8 mouse cellular contexts compared by ENCODE assay signal in genomic region chr16:58461856-58462518, GRCm38 (mm10). TPM values are rescaled to one million over a fixed set of nuclear protein-coding genes. Genes with fewer than 3 reads are reported as not detected.
DNase-seq lines count a peak whose midpoint lies in the region; ATAC-seq and TF ChIP-seq lines count a peak whose summit lies in the region.
"Had no signal": no experiment of that assay in that cellular context is flagged by ENCODE, and none has a peak within 500 bp of the region (broad histone marks: within the 10 kb centered on the region; RNA-seq: fewer than 3 reads in every experiment).

No protein-coding gene starts in this region.

- no peaks in the 10 kb centered on the region for H3K9me3 ChIP-seq in intestine, embryonic 15.5 days
- H3K9me3 ChIP-seq in intestine, embryonic 16.5 days (ENCODE audit: control insufficient read depth, low read length), result no peaks in the 10 kb centered on the region
- H3K9me3 ChIP-seq in E14TG2a.4 (ENCODE audit: low read length), result no peaks in the 10 kb centered on the region

- H3K4me3 ChIP-seq in intestine, embryonic 15.5 days (replicated peaks), result no peak overlapping the region
- no peak overlapping the region for H3K4me3 ChIP-seq in intestine, embryonic 16.5 days (ENCODE audit: low read length)
- no peak overlapping the region for H3K4me3 ChIP-seq in E14TG2a.4 (replicated peaks; ENCODE audit: low read length)

- H3K4me2 ChIP-seq in intestine, embryonic 15.5 days (replicated peaks), result no peak overlapping the region
- no peak overlapping the region for H3K4me2 ChIP-seq in intestine, embryonic 16.5 days (ENCODE audit: low read depth, low read length)

- 81% methylated on average over 2 of the region's 2 CpGs for WGBS in intestine, embryonic 15.5 days
- WGBS in intestine, embryonic 16.5 days, result 81% methylated on average over 2 of the region's 2 CpGs

- no peaks in the 10 kb centered on the region for H3K4me1 ChIP-seq in intestine, embryonic 15.5 days (replicated peaks)
- H3K4me1 ChIP-seq in intestine, embryonic 16.5 days (ENCODE audit: control insufficient read depth, insufficient read depth, low read length), result no peaks in the 10 kb centered on the region
- peaks cover 3% of the 10 kb centered on the region; the same call in 1 of the 2 replicates for H3K4me1 ChIP-seq in E14TG2a.4 (replicated peaks; ENCODE audit: low read depth, low read length)

- H3K36me3 ChIP-seq in intestine, embryonic 15.5 days, result no peaks in the 10 kb centered on the region
- H3K36me3 ChIP-seq in intestine, embryonic 16.5 days (ENCODE audit: control insufficient read depth, insufficient read depth, low read length), result 0 out of 2 replicates have a peak, but pooled peaks cover 2% of the 10 kb centered on the region
- peaks cover 75% of the 10 kb centered on the region for H3K36me3 ChIP-seq in E14TG2a.4 (ENCODE audit: insufficient read depth, low read length)

- peak; percentile 60 for DNase-seq in A20 (ENCODE audit: low read depth, low spot score)
- peak; percentile 52 for DNase-seq in induced T-regulatory cell, adult 2 months (ENCODE audit: low read depth)
- no peak for DNase-seq in spleen, adult 18-20 months
- no peak for DNase-seq in spleen, postnatal 4 days (ENCODE audit: low spot score in 2 of 2)
- DNase-seq: kidney, adult 9 months had no signal

- no peak overlapping the region for H3K9ac ChIP-seq in intestine, embryonic 15.5 days
- no peak overlapping the region for H3K9ac ChIP-seq in intestine, embryonic 16.5 days (ENCODE audit: low read depth, low read length)

- H3K27me3 ChIP-seq in intestine, embryonic 15.5 days (replicated peaks), result no peaks in the 10 kb centered on the region
- H3K27me3 ChIP-seq in intestine, embryonic 16.5 days (replicated peaks; ENCODE audit: control insufficient read depth, insufficient read depth, low read length), result no peaks in the 10 kb centered on the region
- no peaks in the 10 kb centered on the region for H3K27me3 ChIP-seq in E14TG2a.4 (ENCODE audit: insufficient read depth, low read length)

- no peak overlapping the region for H3K27ac ChIP-seq in intestine, embryonic 15.5 days
- no peak overlapping the region for H3K27ac ChIP-seq in intestine, embryonic 16.5 days (ENCODE audit: low read length)

- ATAC-seq in intestine, embryonic 15.5 days, result peak; percentile 18; the same call in 1 of the 2 replicates
- ATAC-seq in intestine, embryonic 16.5 days, result no peak

- peak; percentile 40; the same call in 1 of the 2 replicates for TF ChIP-seq CTCF in E14TG2a.4 (conservative IDR thresholded peaks at IDR 0.05; ENCODE audit: low read length)

RNA-seq across cellular contexts. Expression of gene Dcbld2, which starts 53.7 kb away (rescaled TPM):
- 5.0 and 5.9 TPM in 2 replicates for polyA plus RNA-seq in intestine, embryonic 15.5 days (2015; fragmentation: Nextera tagmentation; extraction: Ambion mirVana)
- 2.5 and 2.8 TPM in 2 replicates for polyA plus RNA-seq in intestine, embryonic 16.5 days (2015; fragmentation: Nextera tagmentation; extraction: Ambion mirVana)

Comparison
In these comparisons a context has a peak if more than half of its experiments do, and no peak if none do; other contexts are left out.
1. DNase-seq: peak in A20 (single experiment) and induced T-regulatory cell, adult 2 months (single experiment); none in spleen, adult 18-20 months (0 of 2) and spleen, postnatal 4 days (0 of 2).